Mouse (Mus musculus) embryonic facial prominence, embryonic 14.5 days (tissue): ENCODE results near the gene Zfp202. TPM values are rescaled to one million over a fixed set of nuclear protein-coding genes. Genes with fewer than 3 reads are reported as not detected.

Experiments used
- ATAC-seq: fragments of 200-750 bp; cut with Nextera tagmentation; 2 replicates; pipeline ENCODE4 v1.8.0; 2017; ENCODE audit warnings: low read depth, moderate number of reproducible peaks, moderate TSS enrichment
- DNase-seq: peaks from one replicate; pipeline ENCODE4 v3.0.0-alpha.2; 2015; ENCODE audit warnings: low spot score
- H3K27ac ChIP-seq: fragments of 300-500 bp; sonication (generic); replicated peaks from 2 replicates; pipeline ENCODE4 v1.5.1; 2014; ENCODE audit warnings: low read depth, mild to moderate bottlenecking, low read length, moderate library complexity
- H3K27me3 ChIP-seq: fragments of 300-500 bp; sonication (generic); replicated peaks from 2 replicates; pipeline ENCODE4 v1.6.1; 2014; ENCODE audit warnings: low read length; ENCODE audit not compliant: control insufficient read depth, insufficient read depth
- H3K36me3 ChIP-seq: fragments of 300-500 bp; sonication (generic); 2 replicates; pipeline ENCODE4 v1.6.1; 2014; ENCODE audit warnings: low read length, mixed read lengths; ENCODE audit not compliant: control insufficient read depth, insufficient read depth
- H3K4me1 ChIP-seq: fragments of 300-500 bp; sonication (generic); 2 replicates; pipeline ENCODE4 v1.6.1; 2014; ENCODE audit warnings: antibody characterized with exemption, low read length; ENCODE audit not compliant: control insufficient read depth, insufficient read depth
- H3K4me2 ChIP-seq: fragments of 300-500 bp; sonication (generic); 2 replicates; pipeline ENCODE4 v1.6.1; 2014; ENCODE audit warnings: low read depth, mild to moderate bottlenecking, low read length, moderate library complexity, mixed read lengths
- H3K4me3 ChIP-seq: fragments of 300-500 bp; sonication (generic); 2 replicates; pipeline ENCODE4 v1.5.1; 2014; ENCODE audit warnings: low read depth, mild to moderate bottlenecking, low read length
- H3K9ac ChIP-seq: fragments of 300-500 bp; sonication (generic); 2 replicates; pipeline ENCODE4 v1.6.1; 2014; ENCODE audit warnings: low read depth, mild to moderate bottlenecking, low read length, moderate library complexity, mixed read lengths
- H3K9me3 ChIP-seq: fragments of 300-500 bp; sonication (generic); 2 replicates; pipeline ENCODE4 v1.6.1; 2016; ENCODE audit warnings: low read length; ENCODE audit not compliant: control insufficient read depth
- WGBS: fragments of 180-500 bp; shearing (Covaris S2); extraction: QIAGEN DNeasy Blood & Tissue Kit; methylation state at CpG from one replicate; pipeline ENCODE4 v1.1.7; 2014; 5-methylcytosine and 5-hydroxymethylcytosine counted together
- polyA plus RNA-seq: library from polyadenylated mRNA; unstranded; fragments of >200 nt; fragmentation: Nextera tagmentation; extraction: Ambion mirVana; gene quantifications from 2 replicates; pipeline ENCODE4 v1.2.1, GENCODE M21; 2014

Gene Zfp202
- polyA plus RNA-seq, 1 experiment from 2014 or later = 5.7 TPM

GRCm38 (mm10) chr9:40245974-40246665, 54.0 kb downstream of the Zfp202 start:
- 73% methylated on average over 7 of the region's 7 CpGs for WGBS
- peaks cover 4% of the 10 kb centered on the region; the same call in 1 of the 2 replicates for H3K4me1 ChIP-seq
- H3K4me3 ChIP-seq = no peak overlapping the region
- DNase-seq (no peak), ATAC-seq (no peak)
- no peak overlapping the region for H3K9ac ChIP-seq
- no peak overlapping the region for H3K4me2 ChIP-seq
- H3K27ac ChIP-seq = no peak overlapping the region
- H3K27me3 ChIP-seq = no peaks in the 10 kb centered on the region
- 0 out of 2 replicates have a peak, but pooled peaks cover 4% of the 10 kb centered on the region for H3K9me3 ChIP-seq
- no peaks in the 10 kb centered on the region for H3K36me3 ChIP-seq

GRCm38 (mm10) chr9:40246702-40247101, 54.6 kb downstream of the Zfp202 start:
- H3K4me3 ChIP-seq = no peak overlapping the region
- 0 out of 2 replicates have a peak, but pooled peaks cover 4% of the 10 kb centered on the region for H3K9me3 ChIP-seq
- H3K4me2 ChIP-seq = no peak overlapping the region
- DNase-seq (peak; percentile 64), ATAC-seq (peak; percentile 57; the same call in 1 of the 2 replicates)
- no peaks in the 10 kb centered on the region for H3K27me3 ChIP-seq
- no peaks in the 10 kb centered on the region for H3K36me3 ChIP-seq
- no peaks in the 10 kb centered on the region for H3K4me1 ChIP-seq
- no peak overlapping the region for H3K27ac ChIP-seq
- WGBS = 69% methylated on average over 6 of the region's 6 CpGs
- no peak overlapping the region for H3K9ac ChIP-seq

GRCm38 (mm10) chr9:40249106-40249505, 57.0 kb downstream of the Zfp202 start:
- H3K36me3 ChIP-seq = no peaks in the 10 kb centered on the region
- no peaks in the 10 kb centered on the region for H3K4me1 ChIP-seq
- no peak overlapping the region for H3K27ac ChIP-seq
- no peak for ATAC-seq
- no peaks in the 10 kb centered on the region for H3K27me3 ChIP-seq
- 0 out of 2 replicates have a peak, but pooled peaks cover 4% of the 10 kb centered on the region for H3K9me3 ChIP-seq
- H3K9ac ChIP-seq = no peak overlapping the region
- H3K4me2 ChIP-seq = no peak overlapping the region
- DNase-seq = peak; percentile 33
- no peak overlapping the region for H3K4me3 ChIP-seq
- WGBS = 63% methylated on average over 1 of the region's 1 CpGs

GRCm38 (mm10) chr9:40252459-40252858, 60.3 kb downstream of the Zfp202 start:
- no peaks in the 10 kb centered on the region for H3K36me3 ChIP-seq
- no peak overlapping the region for H3K4me2 ChIP-seq
- no peak for ATAC-seq
- no peak overlapping the region for H3K27ac ChIP-seq
- 73% methylated on average over 3 of the region's 3 CpGs for WGBS
- no peaks in the 10 kb centered on the region for H3K27me3 ChIP-seq
- H3K9me3 ChIP-seq = 0 out of 2 replicates have a peak, but pooled peaks cover 4% of the 10 kb centered on the region
- H3K4me1 ChIP-seq = no peaks in the 10 kb centered on the region
- H3K4me3 ChIP-seq = no peak overlapping the region
- no peak for DNase-seq
- no peak overlapping the region for H3K9ac ChIP-seq

Other genes starting within 250 kb of the Zfp202 start
- not detected in 2 replicates for gene Olfr975, start 240.3 kb upstream of the Zfp202 start, polyA plus RNA-seq
- gene Olfr976, start 231.2 kb upstream of the Zfp202 start, polyA plus RNA-seq = not detected in 2 replicates
- gene Olfr978, start 200.2 kb upstream of the Zfp202 start, polyA plus RNA-seq = not detected in 2 replicates
- gene Olfr979, start 188.9 kb upstream of the Zfp202 start, polyA plus RNA-seq = not detected in 2 replicates
- gene Olfr980, start 182.7 kb upstream of the Zfp202 start, polyA plus RNA-seq = not detected in 2 replicates
- not detected in 2 replicates for gene Olfr981, start 170.9 kb upstream of the Zfp202 start, polyA plus RNA-seq
- not detected in 2 replicates for gene Olfr982, start 118.5 kb upstream of the Zfp202 start, polyA plus RNA-seq
- 0.22 TPM in 1 of 2 replicates, not detected in the other for gene Olfr983, start 98.7 kb upstream of the Zfp202 start, polyA plus RNA-seq
- gene Olfr984, start 78.1 kb upstream of the Zfp202 start, polyA plus RNA-seq = not detected in 2 replicates
- not detected in 2 replicates for gene Olfr985, start 62.1 kb upstream of the Zfp202 start, polyA plus RNA-seq
- gene Tmem225, start 44.2 kb upstream of the Zfp202 start, polyA plus RNA-seq = not detected in 2 replicates
- not detected in 2 replicates for gene Olfr986, start 11.4 kb upstream of the Zfp202 start, polyA plus RNA-seq
- gene Scn3b, start 76.9 kb downstream of the Zfp202 start, polyA plus RNA-seq = 34.7 and 42.9 TPM in 2 replicates